Comparison of ENCODE assay signal across 9 mouse cellular contexts in genomic region chr11:6404699-6405566, GRCm38 (mm10). TPM values are rescaled to one million over a fixed set of nuclear protein-coding genes. Genes with fewer than 3 reads are reported as not detected.
DNase-seq lines count a peak whose midpoint lies in the region; ATAC-seq lines count a peak whose summit lies in the region.
"Had no signal": no experiment of that assay in that cellular context is flagged by ENCODE, and none has a peak within 500 bp of the region (broad histone marks: within the 10 kb centered on the region; RNA-seq: fewer than 3 reads in every experiment).

No protein-coding gene starts in this region.

- no peak overlapping the region for H3K4me2 ChIP-seq in heart, embryonic 15.5 days
- no peak overlapping the region for H3K4me2 ChIP-seq in lung, embryonic 15.5 days
- H3K4me2 ChIP-seq: liver, embryonic 13.5 days had no signal

- peak overlapping the region; percentile 91 for H3K27ac ChIP-seq in heart, embryonic 15.5 days
- peak overlapping the region; percentile 81 for H3K27ac ChIP-seq in lung, embryonic 15.5 days
- H3K27ac ChIP-seq: liver, embryonic 13.5 days had no signal

- peaks cover 44% of the 10 kb centered on the region for H3K36me3 ChIP-seq in heart, embryonic 15.5 days
- peaks cover 52% of the 10 kb centered on the region for H3K36me3 ChIP-seq in lung, embryonic 15.5 days

- H3K4me3 ChIP-seq in heart, embryonic 15.5 days: no peak overlapping the region
- no peak overlapping the region for H3K4me3 ChIP-seq in lung, embryonic 15.5 days
- H3K4me3 ChIP-seq: liver, embryonic 13.5 days had no signal

- DNase-seq in layer of hippocampus, postnatal 10 days (ENCODE audit: low spot score in 2 of 2): peak; percentile 55 to 64
- no peak for DNase-seq in layer of hippocampus, postnatal 14 days (ENCODE audit: low spot score in 2 of 2)
- peak; percentile 65 to 78 for DNase-seq in cerebellum, postnatal 14 days
- DNase-seq in urinary bladder, postnatal 10 days (ENCODE audit: low spot score): no peak
- DNase-seq in thymus, postnatal 10 days (ENCODE audit: low spot score in 2 of 2): no peak
- DNase-seq in testis, postnatal 10 days (ENCODE audit: low spot score): no peak
- DNase-seq: liver, embryonic 13.5 days had no signal

- peak overlapping the region; percentile 46; the same call in 1 of the 2 replicates for H3K9ac ChIP-seq in heart, embryonic 15.5 days
- no peak overlapping the region for H3K9ac ChIP-seq in lung, embryonic 15.5 days

- no peaks in the 10 kb centered on the region for H3K27me3 ChIP-seq in heart, embryonic 15.5 days
- H3K27me3 ChIP-seq in lung, embryonic 15.5 days: no peaks in the 10 kb centered on the region
- H3K27me3 ChIP-seq: liver, embryonic 13.5 days had no signal

- 65% methylated on average over 9 of the region's 9 CpGs for WGBS in heart, embryonic 15.5 days
- WGBS in lung, embryonic 15.5 days: 51% methylated on average over 9 of the region's 9 CpGs

- H3K4me1 ChIP-seq in heart, embryonic 15.5 days (replicated peaks): peaks cover 35% of the 10 kb centered on the region
- H3K4me1 ChIP-seq in lung, embryonic 15.5 days: peaks cover 33% of the 10 kb centered on the region

- ATAC-seq in heart, embryonic 15.5 days (replicated peaks; ENCODE audit: insufficient number of reproducible peaks, insufficient read depth, low FRiP score, low read depth): peak; percentile 38; the same call in 1 of the 2 replicates
- ATAC-seq in lung, embryonic 15.5 days (ENCODE audit: borderline replicate concordance, extremely low read depth, low FRiP score, low TSS enrichment): peak; percentile 40

- H3K9me3 ChIP-seq in heart, embryonic 15.5 days (replicated peaks): no peaks in the 10 kb centered on the region
- no peaks in the 10 kb centered on the region for H3K9me3 ChIP-seq in lung, embryonic 15.5 days
- H3K9me3 ChIP-seq: liver, embryonic 13.5 days had no signal

RNA-seq across cellular contexts. Expression of gene Ppia, which starts 10.3 kb away (rescaled TPM):
- total RNA-seq in layer of hippocampus, postnatal 10 days (2021): 1,000 to 10,000 TPM; 2,229 to 2,426 TPM
- 1,000 to 10,000 TPM; 1,939 to 1,976 TPM for total RNA-seq in layer of hippocampus, postnatal 14 days (2021)
- 3,680 and 4,098 TPM in 2 replicates for polyA plus RNA-seq in heart, embryonic 15.5 days (2015; fragmentation: Nextera tagmentation; extraction: Ambion mirVana)
- 6,112 and 6,204 TPM in 2 replicates for polyA plus RNA-seq in lung, embryonic 15.5 days (2015; fragmentation: Nextera tagmentation; extraction: Ambion mirVana)

RNA-seq across cellular contexts. Expression of gene Zmiz2, which starts 16.1 kb away (rescaled TPM):
- 100 to 1,000 TPM; 149 to 163 TPM for total RNA-seq in layer of hippocampus, postnatal 10 days (2021)
- total RNA-seq in layer of hippocampus, postnatal 14 days (2021): 100 to 1,000 TPM; 165 to 169 TPM
- 6.6 and 8.2 TPM in 2 replicates for polyA plus RNA-seq in heart, embryonic 15.5 days (2015; fragmentation: Nextera tagmentation; extraction: Ambion mirVana)
- polyA plus RNA-seq in lung, embryonic 15.5 days (2015; fragmentation: Nextera tagmentation; extraction: Ambion mirVana): 10.7 and 10.9 TPM in 2 replicates

RNA-seq across cellular contexts. Expression of gene H2afv, which starts 39.3 kb away (rescaled TPM):
- total RNA-seq in layer of hippocampus, postnatal 10 days (2021): 10 to 100 TPM; 48.5 to 53.6 TPM
- 10 to 100 TPM; 39.7 to 40.2 TPM for total RNA-seq in layer of hippocampus, postnatal 14 days (2021)
- polyA plus RNA-seq in heart, embryonic 15.5 days (2015; fragmentation: Nextera tagmentation; extraction: Ambion mirVana): 318 and 327 TPM in 2 replicates
- polyA plus RNA-seq in lung, embryonic 15.5 days (2015; fragmentation: Nextera tagmentation; extraction: Ambion mirVana): 540 and 574 TPM in 2 replicates

Comparison
In these comparisons a context has a peak if more than half of its experiments do, and no peak if none do; other contexts are left out.
1. DNase-seq: peak in layer of hippocampus, postnatal 10 days (2 of 2) and cerebellum, postnatal 14 days (2 of 2); none in layer of hippocampus, postnatal 14 days (0 of 2), urinary bladder, postnatal 10 days (single experiment), thymus, postnatal 10 days (0 of 2) and testis, postnatal 10 days (single experiment).